Mouse (Mus musculus): ENCODE results near the gene Pdzd2.

Gene Pdzd2

DNA sequence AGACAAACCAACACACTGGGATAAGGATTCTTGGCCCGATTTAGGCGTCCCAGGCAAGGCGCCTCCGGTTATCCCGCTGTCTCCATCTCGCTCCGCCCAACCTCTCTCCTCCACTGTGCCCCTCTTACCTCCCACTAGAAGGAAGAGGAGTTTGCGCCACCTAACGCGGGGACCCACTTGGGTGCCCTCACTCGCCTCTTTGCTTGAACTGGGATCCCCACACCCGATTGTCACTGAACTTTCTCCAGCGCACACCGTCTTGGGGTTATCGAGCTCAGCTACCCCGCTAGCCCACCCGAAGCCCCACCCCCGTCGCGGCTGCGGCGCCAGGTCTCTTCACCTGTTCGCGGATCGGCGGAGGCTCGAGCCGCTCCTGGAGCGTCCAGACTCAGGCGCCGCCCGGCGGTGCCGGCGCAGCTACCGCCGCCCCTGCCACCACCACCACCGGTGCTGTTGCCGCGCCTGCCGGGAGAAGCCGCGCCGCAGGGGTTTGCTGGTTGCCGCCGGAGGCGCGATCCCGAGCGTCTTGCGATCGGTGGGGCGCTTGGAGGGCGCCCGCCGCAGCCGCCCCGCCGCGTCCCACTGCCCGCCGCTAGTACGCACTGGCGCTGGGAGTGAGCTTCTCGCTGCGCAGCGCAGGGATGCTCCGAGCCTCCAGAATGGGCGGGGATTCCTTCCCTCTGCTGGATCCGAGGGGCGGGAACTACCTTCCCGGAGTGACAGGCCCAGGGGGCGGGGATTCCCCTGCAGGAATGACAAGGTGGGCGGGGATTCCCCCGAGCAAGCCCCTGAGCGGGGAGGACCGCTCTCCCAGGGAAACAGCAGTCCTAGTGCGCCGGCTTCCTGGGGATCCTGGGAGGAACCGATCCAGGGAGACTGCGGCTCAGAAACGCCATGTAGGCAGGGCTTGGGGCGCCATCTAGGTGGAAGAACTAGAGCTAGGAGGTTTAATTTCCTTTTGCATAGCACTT is at the start of gene Pdzd2:
Gene Pdzd2 (minus strand): TSS at position 648 of the 971 bp plus-strand sequence.
- DNase-seq = peak; percentile 12 to 18

DNA sequence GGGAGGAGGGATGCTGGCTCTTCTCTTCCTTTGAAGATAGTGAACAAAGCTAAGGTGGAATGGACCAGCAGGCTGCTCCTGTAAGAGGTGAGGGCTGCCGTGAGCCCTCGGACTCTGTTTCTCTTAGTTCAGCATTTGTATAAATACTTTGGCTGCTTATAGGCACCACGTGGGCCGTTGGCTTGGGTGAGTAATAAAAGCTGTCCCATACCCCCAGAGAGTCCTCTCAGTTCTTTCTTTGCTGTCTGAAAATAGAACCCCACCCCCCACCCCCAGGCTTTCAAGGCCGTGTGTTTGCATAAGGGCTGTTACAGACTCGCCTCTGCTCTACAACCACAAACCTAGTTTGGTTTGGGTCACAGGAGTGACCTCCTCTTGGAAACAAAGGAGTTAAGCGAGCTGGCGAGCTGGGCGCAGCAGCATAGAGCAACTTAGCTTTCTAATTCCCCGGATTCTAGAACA is 49.7 kb upstream of the Pdzd2 start:
- no peak for DNase-seq

DNA sequence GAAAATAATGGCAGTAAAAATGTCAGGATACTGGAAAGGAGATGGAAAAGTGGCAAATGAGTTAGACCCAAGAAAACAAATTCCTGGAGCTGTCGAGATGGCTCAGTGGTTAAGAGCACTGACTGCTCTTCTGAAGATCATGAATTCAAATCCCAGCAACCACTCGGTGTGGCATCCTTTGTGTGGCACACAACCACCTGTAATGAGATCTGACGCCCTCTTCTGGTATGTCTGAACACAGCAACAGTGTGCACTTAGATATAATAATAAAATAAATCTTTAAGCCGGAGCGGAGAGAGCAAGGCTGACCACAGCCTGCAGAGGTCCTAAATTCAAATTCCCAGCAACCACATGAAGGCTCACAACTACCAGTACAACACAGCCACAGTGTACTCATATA is 48.8 kb upstream of the Pdzd2 start:
- no peak for DNase-seq

DNA sequence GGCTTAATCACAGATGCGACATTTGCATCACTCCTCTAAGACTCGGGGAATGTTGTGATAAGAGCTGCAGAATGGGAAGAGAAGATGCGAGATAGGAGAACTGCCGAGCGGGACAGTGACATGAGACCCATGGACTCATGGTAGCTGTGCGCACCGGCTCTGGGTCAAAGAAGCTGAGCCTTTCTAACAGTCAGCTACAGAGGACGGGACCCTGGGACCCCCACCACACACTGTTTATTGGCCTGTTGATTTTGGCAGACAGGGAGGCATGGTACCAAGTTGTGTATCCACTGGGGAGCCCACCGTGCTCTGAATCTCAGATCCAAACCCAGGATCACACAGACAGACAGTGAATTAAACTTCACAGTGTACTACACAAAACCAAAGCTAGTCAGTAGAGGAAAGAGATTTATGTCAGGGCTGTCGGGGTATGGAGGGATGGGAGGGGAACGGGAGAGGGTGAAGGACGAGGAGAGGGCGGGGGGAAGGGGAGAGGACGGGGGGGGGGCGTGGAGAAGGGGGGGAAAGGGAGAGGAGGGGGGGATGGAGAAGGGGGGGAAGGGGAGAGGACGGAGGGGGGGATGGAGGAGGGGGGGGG is 42.1 kb upstream of the Pdzd2 start:
- no peak for DNase-seq

DNA sequence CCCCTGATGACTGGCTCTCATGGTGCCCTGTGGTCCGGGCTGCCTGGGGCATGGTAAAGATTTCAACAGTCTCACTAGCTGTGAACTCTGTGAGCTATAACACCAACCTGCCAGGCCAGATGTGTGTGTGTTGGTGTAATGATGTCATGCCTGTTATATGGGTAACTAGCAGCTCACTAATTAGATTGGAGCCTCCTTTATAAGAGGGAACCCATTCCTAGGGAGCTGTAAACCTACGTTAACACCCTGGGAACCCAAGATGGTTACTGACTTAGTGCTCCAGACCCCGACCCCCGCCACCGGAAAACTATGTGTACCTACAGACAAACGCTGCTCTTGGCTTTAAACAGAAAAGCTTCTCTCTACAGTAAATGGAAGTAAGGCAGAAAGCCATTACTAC is 41.6 kb upstream of the Pdzd2 start:
- DNase-seq = no peak

DNA sequence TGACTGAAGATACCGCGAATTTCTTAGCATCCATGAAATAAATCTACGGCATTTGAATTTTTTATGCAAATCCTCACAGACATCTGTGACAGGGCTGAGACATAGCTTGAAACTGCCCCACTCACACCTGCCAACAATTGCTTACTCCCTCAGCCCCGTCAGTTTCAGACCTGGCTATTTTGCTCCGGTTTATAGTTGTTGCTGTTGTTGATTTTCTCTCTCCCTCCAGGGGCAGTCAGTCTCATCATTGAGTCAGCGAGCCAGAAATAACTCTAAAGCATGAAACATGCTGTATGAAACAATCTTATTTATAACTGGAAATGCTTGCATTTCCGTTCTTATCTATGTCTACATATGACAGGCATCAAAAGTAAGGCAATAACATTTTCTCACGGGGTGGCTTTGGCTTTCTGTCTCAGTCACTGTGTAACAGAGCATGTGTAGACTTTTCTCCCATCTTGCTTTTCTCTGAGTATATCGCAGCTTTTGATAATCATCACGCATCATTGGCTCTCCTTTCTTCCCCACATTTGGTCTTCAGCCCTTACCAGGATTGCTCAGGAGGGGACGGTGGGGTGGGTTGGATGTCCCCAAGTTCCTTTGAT is 34.5 kb upstream of the Pdzd2 start:
- DNase-seq = no peak

DNA sequence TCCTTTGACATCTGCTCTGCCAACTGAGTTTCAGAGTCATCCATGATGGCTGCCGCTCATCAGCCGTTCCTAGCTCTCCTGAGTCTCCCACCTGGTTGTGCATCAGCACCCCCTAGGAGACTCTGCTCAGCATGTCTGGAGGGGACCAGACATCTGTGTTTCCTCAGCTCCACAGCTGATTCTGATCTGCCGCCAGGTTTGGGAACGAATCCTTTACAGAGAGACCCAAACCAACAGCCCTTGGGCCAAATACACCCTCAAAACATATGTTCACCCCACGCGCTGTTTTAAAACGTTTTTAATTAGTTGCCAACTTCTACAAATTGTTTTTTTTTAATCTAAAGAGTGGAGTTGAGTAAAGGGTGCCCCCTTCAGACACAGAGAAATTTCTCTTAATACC is 31.2 kb upstream of the Pdzd2 start:
- no peak for DNase-seq

DNA sequence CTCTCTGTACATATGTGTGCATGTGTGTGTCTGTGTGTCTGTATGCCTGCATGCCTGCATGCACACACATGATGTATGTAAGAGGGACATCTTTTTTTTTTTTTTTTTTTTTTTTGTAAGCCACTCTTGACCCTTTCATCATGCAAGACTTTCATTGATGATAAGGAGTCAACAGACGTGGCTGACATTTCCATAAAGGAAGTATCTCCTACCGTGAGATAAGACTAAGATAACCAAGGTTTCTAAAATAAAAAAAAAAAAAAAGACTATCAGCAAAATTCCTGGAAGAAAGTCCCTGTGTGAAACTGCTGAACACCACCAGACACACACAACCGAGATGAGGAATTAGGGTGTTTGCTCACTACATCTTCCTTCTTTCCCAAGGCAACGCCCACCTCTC is 27.1 kb upstream of the Pdzd2 start:
- no peak for DNase-seq

DNA sequence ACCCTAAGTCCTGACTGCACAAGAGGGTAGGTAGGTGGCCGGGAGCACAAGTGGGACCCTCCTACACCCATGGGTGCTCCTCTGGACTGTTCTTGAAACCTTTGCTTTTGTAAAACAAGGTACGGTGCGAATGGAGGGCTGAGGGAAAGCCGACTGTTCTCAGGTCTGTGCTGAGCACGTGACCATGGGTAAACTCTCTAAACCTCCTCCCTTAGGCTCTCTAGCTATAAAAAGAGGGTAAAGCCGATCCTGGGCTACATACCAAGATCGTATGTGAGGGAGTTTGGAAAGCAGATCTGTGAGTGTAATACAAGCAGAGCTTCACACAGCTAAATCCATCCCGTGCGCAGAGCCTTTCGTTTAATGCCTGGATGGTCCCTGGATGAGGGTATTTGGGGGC is 23.4 kb upstream of the Pdzd2 start:
- DNase-seq = no peak

DNA sequence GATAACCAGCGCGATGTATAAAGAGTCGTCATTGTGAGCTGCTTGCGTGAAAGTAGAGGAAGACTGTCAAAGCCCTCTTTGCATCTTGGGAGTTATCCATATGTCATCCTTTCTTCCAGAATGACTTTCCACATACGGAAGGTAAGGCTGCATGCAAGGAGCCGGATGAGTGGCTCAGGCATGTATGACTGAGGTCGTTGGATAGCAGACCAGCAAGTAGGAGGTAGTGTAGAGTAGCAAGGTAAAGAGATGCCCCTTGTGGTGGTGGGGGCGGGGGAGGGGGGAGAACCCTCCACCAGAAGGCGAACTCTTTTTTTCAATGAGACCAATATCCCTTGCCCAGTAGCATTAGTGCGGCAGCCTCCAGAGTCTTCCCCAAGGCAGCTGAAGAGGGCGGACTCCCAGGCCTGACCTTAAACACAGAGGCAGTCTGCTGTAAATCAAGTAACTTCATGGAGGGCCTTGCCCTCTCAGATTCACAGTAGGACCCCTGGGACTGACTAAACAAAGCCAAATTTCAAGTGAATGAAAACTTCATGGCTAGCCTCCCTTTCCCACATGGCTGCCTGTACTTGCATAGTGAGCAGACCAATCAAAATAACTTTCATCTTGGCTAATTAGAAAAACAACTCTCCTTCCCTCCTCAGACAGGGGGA is 22.7 kb upstream of the Pdzd2 start:
- DNase-seq = no peak

DNA sequence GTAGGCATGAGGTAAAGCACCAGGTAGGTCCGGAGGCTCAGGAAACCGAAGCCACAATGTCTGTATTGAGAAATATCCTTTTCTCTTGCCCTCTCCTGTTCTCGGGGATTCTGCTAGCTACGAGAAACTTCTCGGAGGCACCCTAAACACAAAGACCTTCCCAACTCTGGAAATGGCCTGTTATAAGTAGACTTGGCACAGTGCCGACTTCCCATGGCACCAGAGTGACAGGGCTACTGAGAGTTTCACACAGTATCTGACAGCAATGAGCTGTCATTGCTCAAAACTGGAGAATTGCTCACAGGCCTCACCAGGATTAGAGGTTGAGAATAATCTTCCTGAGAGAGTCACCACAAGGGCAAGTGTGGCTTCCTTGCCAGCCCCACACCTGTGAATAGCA is 21.0 kb upstream of the Pdzd2 start:
- no peak for DNase-seq

DNA sequence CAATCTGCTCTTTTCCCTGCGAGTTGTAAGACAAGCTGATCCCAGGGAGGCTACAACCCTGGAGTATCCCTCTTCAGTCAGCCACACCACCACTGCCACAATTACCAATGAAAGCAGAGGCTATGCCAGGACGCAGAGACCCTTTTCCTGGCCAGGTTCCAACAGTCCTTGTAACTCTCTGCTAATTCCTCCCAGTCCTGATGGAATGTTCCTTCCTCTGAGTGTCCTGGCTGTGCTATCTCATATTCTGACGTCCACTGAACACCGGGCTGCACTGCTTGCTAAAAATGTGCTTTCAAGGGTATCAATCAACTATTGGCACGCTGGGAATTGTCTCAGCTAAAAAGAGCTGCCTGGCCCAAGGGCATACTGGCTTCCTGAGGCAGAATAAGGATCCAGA is 18.7 kb upstream of the Pdzd2 start:
- DNase-seq = no peak

DNA sequence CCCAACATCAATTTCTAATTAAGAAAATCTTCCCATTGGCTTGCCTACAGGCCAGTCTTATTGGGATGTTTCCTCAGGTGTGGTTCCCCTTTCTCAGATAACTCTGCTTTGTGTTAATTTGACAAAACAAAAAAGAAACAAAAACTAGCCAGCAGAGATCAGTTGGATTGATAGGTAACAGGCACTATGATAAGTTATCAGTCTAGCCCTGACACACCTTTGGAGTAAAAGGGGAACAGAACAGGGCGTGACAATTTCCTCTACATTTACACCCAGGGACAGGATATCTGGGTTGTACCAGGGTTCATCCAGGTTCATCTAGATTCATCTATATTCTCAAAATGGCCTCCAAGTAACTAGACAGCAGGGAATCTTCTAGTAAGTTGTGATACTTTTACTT is 18.0 kb upstream of the Pdzd2 start:
- no peak for DNase-seq

DNA sequence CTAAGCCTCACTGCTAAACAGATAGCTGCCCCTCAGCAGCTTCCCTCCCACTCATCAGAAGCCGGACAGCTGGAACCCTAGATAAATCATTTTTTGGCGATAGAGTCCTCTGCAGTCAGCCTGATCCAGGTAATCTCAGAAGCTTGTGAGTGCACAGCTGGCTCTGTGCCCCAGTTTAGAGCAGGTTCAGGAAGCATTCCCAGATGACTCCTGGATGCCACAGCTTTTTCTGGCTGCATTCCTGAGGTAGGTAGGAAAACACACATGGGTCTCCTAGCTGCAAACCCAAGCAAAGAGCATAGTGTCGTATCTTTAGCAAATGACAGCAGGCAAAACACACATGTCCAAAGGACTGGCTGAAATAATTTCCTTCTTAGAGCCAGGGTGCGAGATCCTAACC is 13.5 kb upstream of the Pdzd2 start:
- no peak for DNase-seq

DNA sequence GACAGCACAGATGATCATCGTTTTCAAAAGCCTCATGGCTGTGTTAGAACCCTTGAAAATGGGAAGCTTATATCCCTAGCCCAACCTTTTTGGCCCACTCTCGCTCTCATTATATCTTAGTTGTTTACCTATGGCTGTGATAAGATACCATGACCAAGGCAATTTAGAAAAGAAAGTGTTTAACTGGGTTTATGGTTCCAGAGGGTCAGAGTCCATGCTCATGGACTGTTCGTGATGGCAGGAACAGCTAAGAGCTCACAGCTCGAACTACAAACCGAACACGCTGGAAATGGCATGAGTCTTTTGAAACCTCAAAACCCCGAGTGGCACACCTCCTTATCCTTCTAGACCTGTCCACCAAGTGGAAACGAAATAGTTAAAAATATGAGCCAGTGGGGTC is 11.2 kb upstream of the Pdzd2 start:
- no peak for DNase-seq

DNA sequence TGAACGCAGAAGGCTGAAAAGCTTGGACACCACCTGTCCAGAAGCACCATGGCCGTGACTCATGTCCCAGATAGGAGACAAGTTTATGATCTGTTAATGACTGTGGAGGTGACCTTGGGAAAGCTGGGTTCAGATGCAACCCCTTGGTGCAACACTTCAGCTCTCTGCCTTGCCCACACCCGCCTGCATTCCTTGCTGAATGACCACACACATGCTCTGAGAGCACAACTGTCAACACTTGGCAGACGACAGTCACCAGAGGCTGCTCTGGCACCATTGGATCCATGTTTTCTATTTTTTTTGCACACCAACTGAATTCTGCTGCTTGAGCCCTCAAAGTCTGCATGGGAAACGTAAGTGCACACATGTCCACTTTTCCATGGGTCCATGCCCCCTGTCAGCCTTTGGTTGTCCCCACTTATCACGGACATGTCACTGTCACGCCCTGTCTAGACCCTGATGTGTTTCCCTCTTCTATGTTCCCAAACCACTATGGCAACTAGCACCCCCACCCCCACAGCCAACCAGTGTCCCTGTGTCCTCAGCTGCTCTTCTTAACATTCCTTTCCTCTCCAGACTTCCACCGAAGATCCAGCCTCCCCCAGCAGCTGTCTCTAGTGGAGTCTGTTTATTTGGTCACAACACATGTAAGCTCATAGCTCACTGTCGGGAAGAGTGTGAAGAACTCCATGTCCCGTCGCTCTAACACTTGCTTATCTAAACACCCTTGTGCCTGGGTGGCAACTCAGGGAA is 10.0 kb upstream of the Pdzd2 start:
- DNase-seq = no peak

DNA sequence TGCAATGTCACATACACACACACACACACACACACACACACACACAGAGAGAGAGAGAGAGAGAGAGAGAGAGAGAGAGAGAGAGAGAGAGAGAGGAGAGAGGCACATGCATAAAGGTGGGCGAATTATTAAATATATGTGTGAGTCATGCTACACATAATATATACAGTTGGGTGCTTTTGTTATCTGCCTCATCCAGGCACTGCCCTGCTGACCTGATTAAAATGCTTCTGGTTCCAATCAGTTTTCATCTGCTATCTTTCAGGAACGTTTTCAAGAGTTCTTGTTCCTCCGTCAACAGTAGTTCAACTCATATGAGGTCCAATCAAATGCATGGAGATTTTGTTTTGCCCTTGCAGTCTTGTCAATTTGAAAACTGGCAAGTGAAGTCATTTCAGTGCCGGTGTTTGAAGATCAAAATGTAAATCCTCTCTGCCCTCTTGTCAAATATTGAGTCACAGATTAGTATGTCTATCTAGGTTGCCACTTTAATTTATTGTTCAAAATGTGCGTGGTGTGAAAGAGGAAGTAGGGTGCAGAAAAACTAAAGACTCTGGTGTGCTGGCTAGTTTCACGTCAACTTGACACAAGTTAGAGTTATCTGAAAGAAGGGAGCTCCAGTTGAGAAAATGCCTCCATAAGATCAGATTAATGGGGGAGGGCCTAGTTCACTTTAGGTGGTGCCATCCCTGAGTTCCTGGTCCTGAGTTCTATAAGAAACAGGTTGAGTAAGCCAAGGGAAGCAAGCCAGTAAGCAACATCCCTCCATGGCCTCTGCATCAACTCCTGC is 2.6 kb upstream of the Pdzd2 start:
- no peak for DNase-seq

DNA sequence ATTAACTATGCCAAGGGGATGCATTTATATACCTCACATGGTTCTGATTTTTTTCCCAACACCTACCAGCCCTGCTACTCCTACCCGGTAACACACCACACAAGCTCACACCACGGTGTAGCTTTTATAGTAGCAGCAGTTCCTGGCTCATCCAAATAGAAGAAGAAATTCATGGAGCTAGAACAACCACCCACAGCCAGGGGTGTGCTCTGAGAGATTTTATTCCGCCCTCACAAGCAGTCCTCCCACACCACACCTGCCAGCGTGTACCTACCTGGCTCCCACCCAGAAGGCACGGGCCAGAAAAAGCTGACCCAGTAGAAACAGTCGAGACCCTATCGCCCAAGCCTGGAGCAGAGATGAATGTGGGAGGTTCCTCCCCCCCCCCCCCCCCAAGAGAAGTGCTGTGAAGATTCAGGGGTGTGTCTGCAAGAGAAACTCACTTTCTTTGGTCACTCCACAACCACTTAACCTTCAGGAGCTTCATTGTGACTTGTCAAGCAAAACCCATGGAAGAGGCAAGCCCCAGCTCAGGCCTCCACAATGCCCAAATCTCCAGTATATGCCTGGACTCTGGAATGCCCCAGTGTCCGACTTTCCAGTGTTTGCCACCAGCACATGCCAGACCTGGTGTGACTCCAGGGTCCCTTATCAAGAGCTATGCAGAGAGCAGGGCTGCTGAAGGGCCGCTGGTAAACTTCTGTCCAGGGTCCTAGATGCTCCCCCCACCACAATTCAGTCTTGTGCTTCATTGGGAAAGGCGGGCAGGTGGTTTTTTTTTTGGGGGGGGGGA is 1.2 kb downstream of the Pdzd2 start:
- DNase-seq = no peak

DNA sequence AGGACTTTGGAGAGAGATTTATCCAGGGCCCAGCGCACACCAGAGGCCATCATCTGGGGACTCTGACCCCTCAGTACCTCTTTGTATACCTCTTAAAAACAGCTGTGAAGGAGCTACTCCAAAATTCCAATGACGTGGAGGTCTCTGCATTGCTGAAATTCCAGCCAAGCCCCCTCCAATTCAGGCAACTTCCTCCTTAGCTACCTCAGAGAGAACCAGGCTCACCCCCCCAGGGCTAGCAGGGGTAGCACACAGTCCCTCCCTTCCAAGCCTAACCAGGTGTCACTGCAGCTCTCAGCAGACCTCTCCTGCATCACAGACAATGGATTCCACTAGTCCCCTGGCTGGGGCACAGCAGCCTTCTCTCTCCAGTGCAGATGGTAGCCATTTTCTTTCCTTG is 4.5 kb downstream of the Pdzd2 start:
- DNase-seq = no peak

DNA sequence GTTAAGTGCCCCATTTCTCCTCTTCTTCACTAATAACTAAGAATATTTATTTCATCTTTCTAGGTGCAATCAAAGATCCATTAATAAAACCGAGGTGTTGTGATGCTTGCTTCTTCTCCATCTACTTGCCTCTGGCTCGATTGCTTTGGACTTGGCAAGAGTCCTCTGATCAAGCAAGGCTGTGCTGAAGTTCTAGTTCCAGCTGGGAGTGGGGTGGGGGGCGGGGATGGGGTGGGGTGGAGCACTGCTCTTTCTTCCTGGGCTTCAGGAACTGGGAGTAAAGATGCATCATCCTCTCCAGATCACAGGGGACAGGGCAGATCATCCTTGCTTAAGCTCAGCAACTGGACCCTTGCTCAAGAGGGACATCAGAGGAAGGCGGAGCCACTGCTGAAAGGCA is 5.5 kb downstream of the Pdzd2 start:
- no peak for DNase-seq

DNA sequence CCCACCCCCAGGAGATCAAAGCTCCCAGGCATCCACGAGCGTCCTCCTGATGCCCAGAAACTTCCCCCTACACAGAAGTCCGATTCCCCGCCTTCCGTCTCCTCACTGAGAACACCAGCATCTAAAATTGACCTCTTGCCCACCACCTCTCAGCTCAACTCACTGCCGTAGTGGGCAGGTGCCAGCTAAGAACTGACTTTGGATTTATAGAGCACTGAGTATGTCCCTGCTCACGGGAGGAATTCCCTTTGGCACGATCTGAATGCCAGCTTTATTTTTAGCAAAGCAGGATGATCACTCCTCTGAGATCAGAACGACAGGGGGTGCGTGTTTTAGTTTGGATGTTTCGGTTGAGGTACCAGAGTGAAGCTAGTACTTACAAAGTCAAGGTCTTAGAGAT is 7.1 kb downstream of the Pdzd2 start:
- DNase-seq = no peak
